ENCODE assay signal across 27 mouse cellular contexts in the genomic region with DNA sequence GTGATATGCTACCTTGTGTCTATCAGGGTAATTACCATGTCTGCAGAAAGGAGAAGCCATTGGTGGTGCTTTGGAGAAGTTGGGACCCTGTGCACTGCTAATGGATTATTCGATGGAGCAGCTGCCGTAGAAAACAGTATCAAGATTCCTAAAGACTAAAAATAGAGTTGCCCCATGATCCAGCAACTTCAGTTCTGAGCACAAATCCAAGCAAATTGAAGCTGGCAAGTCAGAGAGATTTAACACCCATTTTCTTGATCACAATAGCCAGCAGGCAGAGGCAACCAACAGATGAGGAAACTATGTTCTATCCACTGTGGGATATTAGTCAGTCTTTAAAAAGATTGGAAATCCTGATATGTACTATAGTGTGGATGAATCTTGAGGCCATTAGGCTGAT. TPM values are rescaled to one million over a fixed set of nuclear protein-coding genes. Genes with fewer than 3 reads are reported as not detected.
A peak's percentile ranks its signal among the peaks of the same experiment; 100 is the strongest.
DNase-seq lines count a peak whose midpoint lies in the region; ATAC-seq and TF ChIP-seq lines count a peak whose summit lies in the region.
"Had no signal": no experiment of that assay in that cellular context is flagged by ENCODE, and none has a peak within 500 bp of the region (broad histone marks: within the 10 kb centered on the region; RNA-seq: fewer than 3 reads in every experiment).

No protein-coding gene starts in this region.

- no peak overlapping the region for H3K9ac ChIP-seq in heart, embryonic 11.5 days (ENCODE audit: low read depth, low read length)
- no peak overlapping the region for H3K9ac ChIP-seq in lung, postnatal 0 days (replicated peaks; ENCODE audit: low read depth)
- H3K9ac ChIP-seq: embryonic facial prominence, embryonic 12.5 days; hindbrain, embryonic 14.5 days; kidney, embryonic 15.5 days; limb, embryonic 15.5 days; liver, embryonic 13.5 days; lung, embryonic 14.5 days; stomach, embryonic 15.5 days had no signal

- TF ChIP-seq EP300 in lung, postnatal 0 days (IDR thresholded peaks at IDR 0.05): no peak

- WGBS in heart, embryonic 11.5 days (ENCODE audit: insufficient replicate concordance): 83% methylated on average over 2 of the region's 2 CpGs
- 87% methylated on average over 2 of the region's 2 CpGs for WGBS in lung, postnatal 0 days
- WGBS in macrophage (ENCODE audit: missing documents): 100% methylated on average over 2 of the region's 2 CpGs

- no peaks in the 10 kb centered on the region for H3K9me3 ChIP-seq in heart, embryonic 11.5 days (replicated peaks; ENCODE audit: control insufficient read depth, low read length)
- H3K9me3 ChIP-seq in lung, postnatal 0 days (ENCODE audit: low read length): no peaks in the 10 kb centered on the region
- H3K9me3 ChIP-seq: embryonic facial prominence, embryonic 12.5 days; kidney, embryonic 15.5 days; limb, embryonic 10.5 days; limb, embryonic 15.5 days; liver, embryonic 13.5 days; stomach, embryonic 15.5 days had no signal

- no peak overlapping the region for H3K27ac ChIP-seq in heart, embryonic 11.5 days (ENCODE audit: low read depth, low read length)
- H3K27ac ChIP-seq in lung, postnatal 0 days (ENCODE audit: low read length): no peak overlapping the region
- peak overlapping the region; percentile 98 for H3K27ac ChIP-seq in macrophage
- H3K27ac ChIP-seq: embryonic facial prominence, embryonic 12.5 days; heart, adult 2 months; hindbrain, embryonic 14.5 days; kidney, embryonic 15.5 days; limb, embryonic 10.5 days; limb, embryonic 15.5 days; liver, embryonic 13.5 days; stomach, embryonic 15.5 days had no signal

- no peaks in the 10 kb centered on the region for H3K4me1 ChIP-seq in heart, embryonic 11.5 days (ENCODE audit: control insufficient read depth, insufficient read depth, low read length)
- no peaks in the 10 kb centered on the region; the same call in 1 of the 2 replicates for H3K4me1 ChIP-seq in lung, postnatal 0 days (ENCODE audit: insufficient read depth, low read depth, low read length)
- H3K4me1 ChIP-seq: embryonic facial prominence, embryonic 12.5 days; kidney, embryonic 15.5 days; limb, embryonic 15.5 days; liver, embryonic 13.5 days; stomach, embryonic 15.5 days had no signal

- H3K4me3 ChIP-seq in heart, embryonic 11.5 days (ENCODE audit: low read depth, low read length): no peak overlapping the region
- no peak overlapping the region for H3K4me3 ChIP-seq in lung, postnatal 0 days (ENCODE audit: low read depth, low read length)
- H3K4me3 ChIP-seq in macrophage (ENCODE audit: inconsistent target): no peak overlapping the region
- H3K4me3 ChIP-seq: embryonic facial prominence, embryonic 12.5 days; heart, adult 2 months; kidney, embryonic 15.5 days; limb, embryonic 10.5 days; limb, embryonic 15.5 days; liver, embryonic 13.5 days; stomach, embryonic 15.5 days had no signal

- ATAC-seq in heart, embryonic 11.5 days (replicated peaks; ENCODE audit: insufficient number of reproducible peaks, low FRiP score, low TSS enrichment): no peak
- ATAC-seq in lung, postnatal 0 days: no peak
- ATAC-seq: activated CD4-positive, CD25-positive, alpha-beta regulatory T cell, adult 4 months; forebrain, embryonic 14.5 days; intestine, postnatal 0 days; midbrain, embryonic 16.5 days had no signal

- H3K4me2 ChIP-seq in heart, embryonic 11.5 days: no peak overlapping the region
- H3K4me2 ChIP-seq in lung, postnatal 0 days (replicated peaks; ENCODE audit: low read depth, low read length): no peak overlapping the region
- H3K4me2 ChIP-seq: embryonic facial prominence, embryonic 12.5 days; hindbrain, embryonic 14.5 days; kidney, embryonic 15.5 days; limb, embryonic 15.5 days; liver, embryonic 13.5 days; lung, embryonic 14.5 days; midbrain, embryonic 11.5 days; stomach, embryonic 15.5 days had no signal

- peak; percentile 50 for DNase-seq in gastrocnemius, adult 18-20 months (ENCODE audit: low spot score)
- no peak for DNase-seq in gastrocnemius, postnatal 25 days
- peak; percentile 15 for DNase-seq in heart, postnatal 4 days
- peak; percentile 18 for DNase-seq in lung, postnatal 25 days (ENCODE audit: low spot score)
- no peak for DNase-seq in lung, postnatal 0 days (ENCODE audit: low spot score)
- DNase-seq in cerebellum, adult 18-20 months: no peak
- DNase-seq: adrenal gland, adult 8-10 months; cerebellum, adult 9-11 months; embryo, embryonic 11 days; gastrocnemius, postnatal 14 days; heart, adult 2 months; liver, embryonic 13.5 days; lung, embryonic 14.5 days; right cerebral cortex, postnatal 25 days had no signal

- H3K27me3 ChIP-seq in heart, embryonic 11.5 days (ENCODE audit: control insufficient read depth, insufficient read depth, low read length): no peaks in the 10 kb centered on the region
- no peaks in the 10 kb centered on the region for H3K27me3 ChIP-seq in lung, postnatal 0 days (replicated peaks; ENCODE audit: insufficient read depth, low read length)
- H3K27me3 ChIP-seq: embryonic facial prominence, embryonic 12.5 days; kidney, embryonic 15.5 days; limb, embryonic 15.5 days; liver, embryonic 13.5 days; stomach, embryonic 15.5 days had no signal

- H3K36me3 ChIP-seq in heart, embryonic 11.5 days (ENCODE audit: control insufficient read depth, insufficient read depth, low read length): no peaks in the 10 kb centered on the region
- no peaks in the 10 kb centered on the region for H3K36me3 ChIP-seq in lung, postnatal 0 days (ENCODE audit: insufficient read depth, low read length)
- peaks cover 1% of the 10 kb centered on the region; the same call in 1 of the 2 replicates for H3K36me3 ChIP-seq in macrophage (ENCODE audit: inconsistent target)
- H3K36me3 ChIP-seq: embryonic facial prominence, embryonic 12.5 days; kidney, embryonic 15.5 days; limb, embryonic 10.5 days; limb, embryonic 15.5 days; liver, embryonic 13.5 days; stomach, embryonic 15.5 days had no signal

- peaks cover 57% of the 10 kb centered on the region for H3K79me2 ChIP-seq in macrophage (ENCODE audit: inconsistent target)

- TF ChIP-seq CTCF in lung, postnatal 0 days (IDR thresholded peaks at IDR 0.05): no peak

RNA-seq across cellular contexts. Expression of gene Mitf, which starts 47.4 kb away (rescaled TPM):
- total RNA-seq in gastrocnemius, adult 18-20 months (2021): 10 to 100 TPM; 15.3 to 19.4 TPM
- total RNA-seq in gastrocnemius, postnatal 25 days (2021): 10 to 100 TPM; 11.0 to 11.5 TPM
- total RNA-seq in heart, postnatal 4 days (2021): 10 to 100 TPM; 43.5 to 50.1 TPM
- 18.9 and 24.4 TPM in 2 replicates for polyA plus RNA-seq in heart, embryonic 11.5 days (2014; fragmentation: Nextera tagmentation; extraction: Ambion mirVana)
- 3.7 and 3.9 TPM in 2 replicates for polyA plus RNA-seq in lung, postnatal 0 days (2015; fragmentation: Nextera tagmentation; extraction: Ambion mirVana)
- total RNA-seq in macrophage (2018; cell fraction: chromatin; rRNA removed): 100 to 1,000 TPM; 105 to 325 (median 155) TPM
- total RNA-seq in macrophage (2018; cell fraction: cytosol; rRNA removed): 10 to 100 TPM; 37.1 to 78.3 (median 50.7) TPM
- total RNA-seq in macrophage (2018; cell fraction: nucleus; rRNA removed): 100 to 1,000 TPM in 25 of 26 experiments, 10 to 100 TPM in 1; 95.4 to 382 (median 112) TPM
- polyA plus RNA-seq in macrophage (2018): 26.4 to 41.8 TPM (median 32.8 TPM) in 3 replicates

Comparison
In these comparisons a context has a peak if more than half of its experiments do, and no peak if none do; other contexts are left out.
1. DNase-seq: peak in gastrocnemius, adult 18-20 months (single experiment), heart, postnatal 4 days (single experiment) and lung, postnatal 25 days (single experiment); none in gastrocnemius, postnatal 25 days (single experiment), lung, postnatal 0 days (single experiment) and cerebellum, adult 18-20 months (0 of 2).